Mouse (Mus musculus): ENCODE data around the gene Dnajc27. TPM values are rescaled to one million over a fixed set of nuclear protein-coding genes. Genes with fewer than 3 reads are reported as not detected.

Dnajc27 gene
- total RNA-seq, 2 experiments from 2014 or later: 91.0 to 95.8 TPM

GRCm38 (mm10) chr12:4058321-4058720 is 24.1 kb upstream of the Dnajc27 start:
- no peak for DNase-seq (ENCODE audit: extremely low spot score in 1 of 2, low spot score in 2 of 2)
- intact Hi-C loops (cut with DNase I): no loop called here
- no peak overlapping the region for H3K4me3 ChIP-seq
- H3K27ac ChIP-seq: no peak overlapping the region
- no peak for TF ChIP-seq CTCF (IDR thresholded peaks at IDR 0.05)

GRCm38 (mm10) chr12:4059683-4060082 is 22.7 kb upstream of the Dnajc27 start:
- Histone ChIP-seq H3K4me3 (no peak overlapping the region), H3K27ac (no peak overlapping the region)
- DNase-seq (ENCODE audit: extremely low spot score in 1 of 2, low spot score in 2 of 2): no peak
- intact Hi-C loops (cut with DNase I): no loop called here
- no peak for TF ChIP-seq CTCF (IDR thresholded peaks at IDR 0.05)

- intact Hi-C loops (cut with DNase I): no loop called here
- H3K27ac ChIP-seq: no peak overlapping the region
- TF ChIP-seq CTCF (IDR thresholded peaks at IDR 0.05): no peak
- no peak for DNase-seq (ENCODE audit: extremely low spot score in 1 of 2, low spot score in 2 of 2)
- H3K4me3 ChIP-seq: no peak overlapping the region
Observed at GRCm38 (mm10) chr12:4065498-4065897, 16.9 kb upstream of the Dnajc27 start.

GRCm38 (mm10) chr12:4065944-4066343 is 16.4 kb upstream of the Dnajc27 start:
- H3K27ac ChIP-seq: peak overlapping the region; percentile 71
- intact Hi-C loops (cut with DNase I): no loop called here
- no peak for DNase-seq (ENCODE audit: extremely low spot score in 1 of 2, low spot score in 2 of 2)
- no peak for TF ChIP-seq CTCF (IDR thresholded peaks at IDR 0.05)
- H3K4me3 ChIP-seq: no peak overlapping the region

- intact Hi-C loops (cut with DNase I): no loop called here
- peak; percentile 48 to 61 for DNase-seq (ENCODE audit: extremely low spot score in 1 of 2, low spot score in 2 of 2)
- TF ChIP-seq CTCF (IDR thresholded peaks at IDR 0.05): no peak
- H3K4me3 ChIP-seq: no peak overlapping the region
- H3K27ac ChIP-seq: peak overlapping the region; percentile 76
Observed at GRCm38 (mm10) chr12:4066681-4067459, 15.5 kb upstream of the Dnajc27 start.

GRCm38 (mm10) chr12:4068551-4068950 is 13.8 kb upstream of the Dnajc27 start:
- intact Hi-C loops (cut with DNase I): no loop called here
- Histone ChIP-seq H3K4me3 (no peak overlapping the region), H3K27ac (no peak overlapping the region)
- no peak for TF ChIP-seq CTCF (IDR thresholded peaks at IDR 0.05)
- no peak for DNase-seq (ENCODE audit: extremely low spot score in 1 of 2, low spot score in 2 of 2)

- intact Hi-C loops (cut with DNase I): no loop called here
- Histone ChIP-seq H3K27ac (no peak overlapping the region), H3K4me3 (no peak overlapping the region)
- no peak for DNase-seq (ENCODE audit: extremely low spot score in 1 of 2, low spot score in 2 of 2)
- TF ChIP-seq CTCF (IDR thresholded peaks at IDR 0.05): no peak
Observed at GRCm38 (mm10) chr12:4071671-4072070, 10.7 kb upstream of the Dnajc27 start.

- intact Hi-C loops (cut with DNase I): no loop called here
- Histone ChIP-seq H3K4me3 (no peak overlapping the region), H3K27ac (no peak overlapping the region)
- no peak for DNase-seq (ENCODE audit: extremely low spot score in 1 of 2, low spot score in 2 of 2)
- no peak for TF ChIP-seq CTCF (IDR thresholded peaks at IDR 0.05)
Observed at GRCm38 (mm10) chr12:4075407-4075806, 7.0 kb upstream of the Dnajc27 start.

- DNase-seq (ENCODE audit: extremely low spot score in 1 of 2, low spot score in 2 of 2): no peak
- Histone ChIP-seq H3K27ac (no peak overlapping the region), H3K4me3 (no peak overlapping the region)
- TF ChIP-seq CTCF (IDR thresholded peaks at IDR 0.05): no peak
- intact Hi-C loops (cut with DNase I): no loop called here
Observed at GRCm38 (mm10) chr12:4076383-4076782, 6.0 kb upstream of the Dnajc27 start.

GRCm38 (mm10) chr12:4078069-4078468 is 4.3 kb upstream of the Dnajc27 start:
- Histone ChIP-seq H3K4me3 (no peak overlapping the region), H3K27ac (no peak overlapping the region)
- DNase-seq (ENCODE audit: extremely low spot score in 1 of 2, low spot score in 2 of 2): no peak
- intact Hi-C loops (cut with DNase I): no loop called here
- no peak for TF ChIP-seq CTCF (IDR thresholded peaks at IDR 0.05)

GRCm38 (mm10) chr12:4080311-4080710 is 2.1 kb upstream of the Dnajc27 start:
- peak; percentile 96 for TF ChIP-seq CTCF (IDR thresholded peaks at IDR 0.05)
- intact Hi-C loops (cut with DNase I): loop anchor here (1.0 kb wide), 1 partner anchor 97 kb away; no protein-coding TSS in a partner anchor
- Histone ChIP-seq H3K4me3 (no peak overlapping the region), H3K27ac (no peak overlapping the region)
- peak; percentile 81 to 90 for DNase-seq (ENCODE audit: extremely low spot score in 1 of 2, low spot score in 2 of 2)

GRCm38 (mm10) chr12:4083441-4083840 is 1.1 kb downstream of the Dnajc27 start:
- no peak for DNase-seq (ENCODE audit: extremely low spot score in 1 of 2, low spot score in 2 of 2)
- Histone ChIP-seq H3K27ac (peak overlapping the region; percentile 98), H3K4me3 (peak overlapping the region; percentile 49)
- TF ChIP-seq CTCF (IDR thresholded peaks at IDR 0.05): no peak
- intact Hi-C loops (cut with DNase I): loop anchor here (2.0 kb wide), 1 partner anchor 45 kb away; the partner anchor contains the start of gene Efr3b

- Histone ChIP-seq H3K27ac (no peak overlapping the region), H3K4me3 (no peak overlapping the region)
- intact Hi-C loops (cut with DNase I): loop anchor here (2.0 to 5.0 kb wide), 2 partner anchors 103 to 440 kb away; no protein-coding TSS in a partner anchor
- TF ChIP-seq CTCF (IDR thresholded peaks at IDR 0.05): peak; percentile 84
- peak; percentile 67 to 75 for DNase-seq (ENCODE audit: extremely low spot score in 1 of 2, low spot score in 2 of 2)
Observed at GRCm38 (mm10) chr12:4107383-4107782, 25.0 kb downstream of the Dnajc27 start.
